Mouse (Mus musculus) hindbrain, embryonic 11.5 days (tissue): ENCODE results near the gene Pdpr. TPM values are rescaled to one million over a fixed set of nuclear protein-coding genes. Genes with fewer than 3 reads are reported as not detected.
"Not testable (repeated sequence)": the region's sequence is repeated elsewhere in the genome, so short reads cannot be mapped to it uniquely, and the experiment has no call there.

Experiments
- ATAC-seq: fragments of 200-750 bp; cut with Nextera tagmentation; 2 replicates; pipeline ENCODE4 v1.8.0; 2017; ENCODE audit warnings: mild to moderate bottlenecking, moderate TSS enrichment, moderate library complexity; ENCODE audit not compliant: low FRiP score
- DNase-seq: peaks from one replicate; pipeline ENCODE4 v3.0.0-alpha.2; 2015; ENCODE audit warnings: low spot score
- H3K27ac ChIP-seq: fragments of 300-500 bp; sonication (generic); 2 replicates; pipeline ENCODE4 v1.5.1; 2014; ENCODE audit warnings: mild to moderate bottlenecking, low read depth, low read length
- H3K27me3 ChIP-seq: fragments of 300-500 bp; sonication (generic); 2 replicates; pipeline ENCODE4 v1.6.1; 2014; ENCODE audit warnings: mild to moderate bottlenecking, low read length, moderate library complexity, mixed read lengths; ENCODE audit not compliant: control insufficient read depth, insufficient read depth
- H3K36me3 ChIP-seq: fragments of 300-500 bp; sonication (generic); 2 replicates; pipeline ENCODE4 v1.6.1; 2014; ENCODE audit warnings: mild to moderate bottlenecking, low read length, moderate library complexity, mixed read lengths; ENCODE audit not compliant: control insufficient read depth, insufficient read depth
- H3K4me1 ChIP-seq: fragments of 300-500 bp; sonication (generic); replicated peaks from 2 replicates; pipeline ENCODE4 v1.6.1; 2014; ENCODE audit warnings: low read length, mixed read lengths; ENCODE audit not compliant: control insufficient read depth, insufficient read depth
- H3K4me2 ChIP-seq: fragments of 300-500 bp; sonication (generic); replicated peaks from 2 replicates; pipeline ENCODE4 v1.6.1; 2014; ENCODE audit warnings: mild to moderate bottlenecking, low read depth, low read length
- H3K4me3 ChIP-seq: fragments of 300-500 bp; sonication (generic); 2 replicates; pipeline ENCODE4 v1.5.1; 2014; ENCODE audit warnings: low read depth, low read length
- H3K9ac ChIP-seq: fragments of 300-500 bp; sonication (generic); 2 replicates; pipeline ENCODE4 v1.6.1; 2014; ENCODE audit warnings: low read depth, low read length
- H3K9me3 ChIP-seq: fragments of 300-500 bp; sonication (generic); 2 replicates; pipeline ENCODE4 v1.6.1; 2016; ENCODE audit warnings: low read length; ENCODE audit not compliant: control insufficient read depth
- WGBS: fragments of 180-500 bp; shearing (Covaris S2); extraction: QIAGEN DNeasy Blood & Tissue Kit; methylation state at CpG from one replicate; pipeline ENCODE4 v1.1.7; 2014; 5-methylcytosine and 5-hydroxymethylcytosine counted together
- polyA plus RNA-seq: library from polyadenylated mRNA; unstranded; fragments of >200 nt; fragmentation: Nextera tagmentation; extraction: Ambion mirVana; gene quantifications from 2 replicates; pipeline ENCODE4 v1.2.1, GENCODE M21; 2014

The Pdpr gene
- polyA plus RNA-seq, 1 experiment from 2014 or later: 6.4 TPM

DNA sequence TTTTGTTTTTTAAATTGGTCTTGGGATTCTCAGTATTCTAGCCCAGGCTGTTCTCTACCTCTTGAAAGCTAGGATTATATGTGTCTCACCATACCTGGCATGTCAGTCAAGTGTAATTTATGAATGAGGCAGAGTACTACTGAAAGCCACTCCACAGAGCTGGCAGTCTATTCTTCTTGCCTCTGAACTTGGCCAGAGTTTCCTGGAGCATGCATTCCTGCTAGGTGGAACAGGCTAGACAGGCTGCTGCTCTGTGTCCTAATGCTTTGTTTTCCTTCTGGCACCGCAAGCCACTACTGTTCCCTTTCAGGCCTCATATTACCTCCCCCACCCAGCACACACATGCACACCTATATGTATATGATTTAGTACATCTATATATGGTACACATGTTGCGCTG, 36.3 kb downstream of the Pdpr start:
- no peak overlapping the region for H3K27ac ChIP-seq
- no peak overlapping the region for H3K4me2 ChIP-seq
- H3K9ac ChIP-seq: no peak overlapping the region
- no peak overlapping the region for H3K4me3 ChIP-seq
- DNase-seq (no peak), ATAC-seq (no peak)
- no peaks in the 10 kb centered on the region for H3K4me1 ChIP-seq
- H3K27me3 ChIP-seq: no peaks in the 10 kb centered on the region
- H3K36me3 ChIP-seq: 0 out of 2 replicates have a peak, but pooled peaks cover 2% of the 10 kb centered on the region
- 94% methylated on average over 2 of the region's 2 CpGs for WGBS
- no peaks in the 10 kb centered on the region for H3K9me3 ChIP-seq

DNA sequence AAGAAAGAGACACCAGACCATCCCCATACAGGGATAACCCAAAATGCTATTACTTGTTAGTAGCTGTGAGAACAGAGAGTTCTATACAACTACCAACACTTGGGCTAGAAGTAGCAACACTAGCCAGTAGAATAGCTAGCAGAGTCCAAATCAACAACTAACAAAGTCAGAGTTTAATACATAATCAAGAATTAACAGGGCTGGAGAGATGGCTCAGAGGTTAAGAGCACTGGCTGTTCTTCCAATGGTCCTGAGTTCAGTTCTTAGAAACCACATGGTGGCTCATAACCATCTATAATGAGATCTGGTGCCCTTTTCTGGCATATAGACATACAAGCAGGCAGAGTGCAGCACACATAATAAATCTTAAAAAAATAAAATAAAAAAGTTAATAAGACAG, 48.1 kb downstream of the Pdpr start:
- Histone ChIP-seq H3K27ac (no peak overlapping the region), H3K4me2 (no peak overlapping the region), H3K4me1 (no peaks in the 10 kb centered on the region), H3K36me3 (no peaks in the 10 kb centered on the region), H3K9ac (no peak overlapping the region), H3K27me3 (no peaks in the 10 kb centered on the region), H3K9me3 (no peaks in the 10 kb centered on the region), H3K4me3 (no peak overlapping the region)
- no peak for ATAC-seq
- DNase-seq: no peak

GRCm38 (mm10) chr8:111144901-111145459, 50.5 kb downstream of the Pdpr start:
- H3K9me3 ChIP-seq, ATAC-seq, H3K4me1 ChIP-seq, H3K36me3 ChIP-seq, H3K27me3 ChIP-seq, H3K27ac ChIP-seq: not testable (repeated sequence)
- Histone ChIP-seq H3K9ac (peak overlapping the region; percentile 58; the same call in 1 of the 2 replicates), H3K4me2 (peak overlapping the region; percentile 55), H3K4me3 (peak overlapping the region; percentile 60)
- under 1% methylated on average over 48 of the region's 63 CpGs for WGBS
- DNase-seq: peak; percentile 34

GRCm38 (mm10) chr8:111145460-111146012, 51.1 kb downstream of the Pdpr start:
- Histone ChIP-seq H3K4me2 (peak overlapping the region; percentile 70), H3K27ac (peak overlapping the region; percentile 13; the same call in 1 of the 2 replicates), H3K9ac (peak overlapping the region; percentile 61; the same call in 1 of the 2 replicates), H3K4me3 (peak overlapping the region; percentile 60)
- H3K9me3 ChIP-seq, H3K4me1 ChIP-seq, H3K27me3 ChIP-seq, H3K36me3 ChIP-seq: not testable (repeated sequence)
- ATAC-seq (peak; percentile 96), DNase-seq (peak; percentile 93)
- under 1% methylated on average over 45 of the region's 74 CpGs for WGBS

DNA sequence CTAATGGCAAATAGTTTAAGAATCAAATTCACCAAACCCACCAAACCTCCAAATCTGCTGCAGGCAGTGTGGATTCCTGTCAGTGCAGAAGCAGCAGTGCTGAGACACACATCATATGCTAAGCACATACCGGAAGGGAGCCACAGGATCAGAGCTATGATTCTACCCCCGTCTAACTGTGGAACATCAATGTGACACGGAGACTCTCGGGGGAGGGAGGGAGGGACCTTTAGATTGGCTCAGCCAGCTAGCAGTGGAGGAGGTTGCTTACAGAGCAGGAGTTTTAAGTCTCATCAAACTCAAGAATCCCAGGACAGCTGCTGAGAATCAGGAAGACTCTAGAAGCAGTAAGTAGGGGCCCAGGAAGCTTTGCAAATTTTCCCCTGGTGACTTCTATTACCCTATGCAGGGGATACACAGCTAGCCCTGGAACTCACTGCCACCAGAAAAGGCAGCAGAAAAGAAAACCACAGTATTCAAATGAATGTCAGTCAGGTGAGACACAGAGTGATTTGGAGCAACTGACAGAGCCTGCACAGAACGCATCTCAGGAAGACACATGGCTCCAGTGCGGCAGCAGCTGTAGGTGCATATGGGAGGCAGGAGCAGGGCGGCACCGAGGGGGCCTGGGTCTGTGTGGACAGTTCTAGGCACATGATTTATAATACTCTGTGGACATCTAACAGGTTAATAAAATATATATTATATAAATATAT, 61.4 kb downstream of the Pdpr start:
- no peak for DNase-seq
- no peaks in the 10 kb centered on the region for H3K9me3 ChIP-seq
- WGBS: 91% methylated on average over 8 of the region's 8 CpGs
- H3K4me1 ChIP-seq: no peaks in the 10 kb centered on the region
- no peak overlapping the region for H3K9ac ChIP-seq
- H3K27ac ChIP-seq: no peak overlapping the region
- no peaks in the 10 kb centered on the region for H3K27me3 ChIP-seq
- no peak for ATAC-seq
- no peak overlapping the region for H3K4me2 ChIP-seq
- H3K36me3 ChIP-seq: 0 out of 2 replicates have a peak, but pooled peaks cover 2% of the 10 kb centered on the region
- no peak overlapping the region for H3K4me3 ChIP-seq

DNA sequence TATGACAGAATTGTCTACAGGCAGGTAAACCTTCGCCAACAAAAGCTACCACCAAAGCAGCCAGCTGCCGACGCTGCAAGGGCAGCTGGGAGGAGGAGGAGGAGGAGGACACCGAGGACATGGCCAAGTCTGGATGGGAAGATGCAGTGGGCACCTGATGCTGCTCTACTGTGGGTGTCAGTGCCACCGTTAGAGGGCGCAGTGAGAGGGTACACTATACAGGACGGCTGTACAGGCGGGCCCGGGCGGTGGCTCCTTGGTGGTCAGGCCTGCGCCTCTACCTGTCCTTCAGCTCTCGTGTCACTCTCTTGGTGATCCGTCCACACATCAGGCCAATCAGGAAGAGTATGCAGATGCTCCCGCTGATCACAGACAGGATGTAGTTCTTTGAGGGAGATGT, 63.2 kb downstream of the Pdpr start:
- no peak overlapping the region for H3K4me2 ChIP-seq
- H3K9ac ChIP-seq: no peak overlapping the region
- no peaks in the 10 kb centered on the region for H3K27me3 ChIP-seq
- peak; percentile 72 for DNase-seq
- 0 out of 2 replicates have a peak, but pooled peaks cover 5% of the 10 kb centered on the region for H3K36me3 ChIP-seq
- no peaks in the 10 kb centered on the region for H3K4me1 ChIP-seq
- WGBS: 46% methylated on average over 14 of the region's 14 CpGs
- H3K9me3 ChIP-seq: no peaks in the 10 kb centered on the region
- H3K27ac ChIP-seq: no peak overlapping the region
- ATAC-seq: no peak
- no peak overlapping the region for H3K4me3 ChIP-seq

DNA sequence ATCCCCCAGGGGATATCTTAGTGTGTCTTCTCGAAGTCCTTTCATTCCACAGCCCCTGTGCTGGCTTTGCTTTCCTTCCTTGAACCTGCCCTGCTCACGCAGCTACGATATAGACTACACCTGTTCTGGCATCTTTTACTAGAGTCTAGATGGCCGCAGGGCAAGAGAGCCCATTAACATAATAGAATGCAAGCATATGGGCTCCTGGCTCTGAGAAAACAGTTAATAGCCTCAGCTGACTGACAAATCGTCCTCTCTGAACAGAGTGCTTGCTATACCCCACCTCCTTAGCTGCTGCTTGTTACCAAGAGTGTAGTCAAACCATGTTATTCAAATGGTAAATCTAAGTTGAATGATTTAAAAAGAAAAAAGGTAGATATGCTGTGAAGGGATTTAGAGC, 77.2 kb downstream of the Pdpr start:
- Histone ChIP-seq H3K27ac (no peak overlapping the region), H3K9me3 (no peaks in the 10 kb centered on the region), H3K4me1 (no peaks in the 10 kb centered on the region), H3K36me3 (peaks cover 8% of the 10 kb centered on the region; the same call in 1 of the 2 replicates), H3K27me3 (no peaks in the 10 kb centered on the region), H3K4me2 (no peak overlapping the region), H3K4me3 (no peak overlapping the region), H3K9ac (no peak overlapping the region)
- ATAC-seq (no peak), DNase-seq (no peak)
- WGBS: 89% methylated on average over 5 of the region's 5 CpGs

DNA sequence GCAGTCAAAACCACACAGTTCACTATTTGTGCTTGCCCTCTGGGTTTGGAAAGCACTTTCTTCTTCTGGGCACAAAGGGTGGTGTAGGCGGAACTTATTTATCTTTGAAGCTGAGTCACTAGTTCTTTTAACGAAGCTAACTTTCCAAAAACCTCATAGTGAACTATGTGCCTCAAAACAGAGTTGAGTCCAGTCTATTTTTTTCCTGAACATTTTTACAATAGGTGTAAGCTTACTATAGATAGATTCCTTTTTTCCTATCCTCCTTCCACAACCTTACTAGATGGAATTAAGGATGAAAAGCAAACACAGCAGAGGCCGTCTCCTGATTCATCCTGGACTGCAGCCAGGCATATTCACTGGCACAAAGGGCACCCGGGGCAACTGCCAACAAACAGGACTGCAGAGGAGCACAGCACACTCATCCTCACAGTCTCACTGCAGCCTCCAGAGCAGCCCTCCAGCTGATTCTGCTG, 91.1 kb downstream of the Pdpr start:
- Histone ChIP-seq H3K27ac (no peak overlapping the region), H3K9me3 (no peaks in the 10 kb centered on the region), H3K4me2 (no peak overlapping the region), H3K36me3 (0 out of 2 replicates have a peak, but pooled peaks cover 2% of the 10 kb centered on the region), H3K9ac (no peak overlapping the region), H3K4me1 (no peaks in the 10 kb centered on the region), H3K4me3 (no peak overlapping the region), H3K27me3 (no peaks in the 10 kb centered on the region)
- ATAC-seq (no peak), DNase-seq (no peak)
- WGBS: 84% methylated on average over 4 of the region's 4 CpGs
